Mouse (Mus musculus) lung, postnatal 0 days (tissue): ENCODE results near the gene Ajm1.

Experiments used
- CTCF ChIP-seq: IDR thresholded peaks from 2 replicates; pipeline ENCODE4 v1.5.1; 2016; ENCODE audit warnings: antibody characterized with exemption, mild to moderate bottlenecking
- EP300 ChIP-seq: IDR thresholded peaks from 2 replicates; pipeline ENCODE4 v1.6.1; 2016; ENCODE audit warnings: antibody characterized with exemption, mild to moderate bottlenecking, control low read depth

DNA sequence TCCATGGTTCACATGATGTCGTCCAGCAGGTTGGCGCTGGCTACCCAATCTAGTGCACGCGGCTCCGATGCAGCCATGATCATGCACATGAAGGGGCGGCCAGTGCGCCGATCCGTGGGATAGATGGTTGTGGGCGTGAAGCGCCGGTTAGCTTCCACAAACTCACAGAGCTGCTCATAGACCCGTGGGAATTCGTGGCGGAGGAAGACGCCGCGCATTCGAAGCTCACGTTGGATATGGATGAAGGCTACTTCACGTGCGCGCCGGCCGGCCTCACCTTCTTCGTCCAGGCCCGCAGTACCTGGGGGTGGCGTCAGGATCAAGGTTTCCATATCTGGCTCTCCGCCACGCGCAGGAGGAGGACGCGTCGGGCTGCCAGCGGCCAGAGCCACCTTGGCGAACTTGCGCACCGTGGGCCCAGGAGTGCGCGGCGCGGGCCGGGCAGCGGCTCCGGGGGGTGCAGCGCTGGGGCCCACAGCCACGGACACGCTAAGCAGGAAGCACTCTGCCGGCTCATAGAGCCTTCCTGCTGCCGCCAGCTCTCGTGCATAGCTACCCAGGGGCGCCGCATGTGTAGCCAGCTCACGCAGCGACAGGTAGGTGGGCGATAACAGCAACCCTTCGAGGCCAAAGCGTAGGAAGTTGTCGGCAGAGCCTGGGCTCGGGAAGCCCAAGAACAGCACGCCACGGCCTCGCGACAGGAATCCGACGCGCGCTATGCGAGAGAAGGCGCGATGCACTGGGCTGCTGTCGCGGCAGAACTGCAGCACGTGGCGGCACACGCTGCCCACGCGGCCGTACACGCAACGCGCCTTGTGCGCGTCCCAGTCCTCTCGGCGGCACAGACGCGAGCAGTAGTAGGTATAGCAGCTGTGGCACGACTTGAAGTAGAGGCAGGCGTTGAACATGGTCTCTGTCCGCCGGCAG lies 4.3 kb downstream of the Ajm1 start:
- no peak for TF ChIP-seq CTCF
- no peak for TF ChIP-seq EP300
